Mouse (Mus musculus) retina, postnatal 1 day (tissue): ENCODE measurements around the gene 3110001I22Rik.
"Not testable (repeated sequence)": the region's sequence is repeated elsewhere in the genome, so short reads cannot be mapped to it uniquely, and the experiment has no call there.

Experiments
- DNase-seq: peaks from one replicate; pipeline ENCODE4 v3.0.0-alpha.2; 2012

Gene 3110001I22Rik

DNA sequence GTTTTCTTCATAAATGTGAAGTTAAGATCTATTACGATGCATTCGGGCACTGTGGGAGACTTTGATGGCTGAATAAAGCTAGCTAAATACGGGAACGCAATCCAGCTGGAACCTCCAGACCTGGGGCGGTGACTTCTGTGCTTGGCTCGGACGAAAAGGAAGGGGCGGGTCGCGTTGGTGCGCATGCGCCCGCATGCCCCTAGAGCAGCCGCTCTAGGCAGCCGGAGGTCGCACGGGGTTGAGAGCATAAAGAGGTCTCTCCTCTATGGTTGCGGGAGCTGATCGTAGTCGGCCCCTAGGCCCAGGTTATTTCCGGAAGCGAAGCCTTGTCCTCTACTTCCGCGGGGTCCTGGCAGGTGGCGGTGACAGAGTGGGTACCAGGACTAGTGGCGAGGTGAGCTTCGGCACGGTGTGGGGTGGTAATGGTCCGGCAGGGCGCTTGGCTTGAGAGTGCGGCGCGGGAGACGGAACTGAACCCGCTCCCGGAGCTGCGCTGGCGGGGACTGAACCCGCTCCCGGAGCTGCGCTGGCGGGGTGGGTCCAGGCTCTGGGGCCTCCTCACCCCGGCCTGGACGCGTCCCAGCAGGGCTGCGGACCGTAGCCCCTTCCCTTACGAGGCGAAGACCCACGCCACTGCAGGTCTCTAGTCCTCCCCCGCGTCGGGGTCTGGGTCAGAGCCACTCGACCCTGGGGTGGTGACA lies at the start of gene 3110001I22Rik, which contains the start of gene Bfar:
Gene 3110001I22Rik, plus strand, starts transcription at position 245 of the 701 bp plus-strand sequence.
Gene Bfar, plus strand, starts transcription at position 174 of the 701 bp plus-strand sequence.
- peak; percentile 97 for DNase-seq

DNA sequence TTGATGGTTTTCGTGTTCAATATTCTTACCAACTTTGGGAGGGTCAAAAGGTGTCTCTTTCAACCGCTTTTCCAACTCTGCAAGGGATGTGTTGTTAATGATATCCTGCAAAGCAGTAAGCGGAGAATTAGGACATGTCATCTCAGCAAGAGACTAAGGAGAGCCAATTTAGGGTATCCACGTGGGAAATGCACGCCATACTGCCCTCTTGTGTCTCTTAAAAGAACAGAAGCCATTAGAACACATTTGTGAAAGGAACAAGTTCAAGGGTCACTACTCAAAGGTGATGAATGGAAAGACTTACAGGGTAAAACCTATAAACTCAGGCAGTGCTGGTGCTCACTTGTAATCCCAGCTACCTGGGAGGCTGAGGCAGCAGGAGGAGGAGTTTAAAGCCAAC lies 43.4 kb upstream of the 3110001I22Rik start:
- peak; percentile 63 for DNase-seq

DNA sequence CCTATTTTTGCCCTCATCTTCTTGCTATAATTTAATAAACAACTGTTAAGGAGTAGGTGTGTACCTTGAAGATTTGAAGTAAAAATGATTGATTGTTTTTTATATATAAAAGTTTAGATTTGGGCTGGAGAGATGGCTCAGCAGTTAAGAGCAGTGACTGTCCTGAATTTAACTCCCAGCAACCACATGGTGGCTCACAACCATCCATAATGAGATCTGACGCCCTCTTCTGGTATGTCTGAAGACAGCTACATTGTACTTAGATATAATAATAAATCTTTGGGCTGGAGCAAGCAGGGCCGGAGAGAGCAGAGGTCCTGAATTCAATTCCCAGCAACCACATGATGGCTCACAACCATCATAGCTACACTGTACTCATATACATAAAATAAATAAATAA lies 33.5 kb upstream of the 3110001I22Rik start:
- not testable (repeated sequence) for DNase-seq

DNA sequence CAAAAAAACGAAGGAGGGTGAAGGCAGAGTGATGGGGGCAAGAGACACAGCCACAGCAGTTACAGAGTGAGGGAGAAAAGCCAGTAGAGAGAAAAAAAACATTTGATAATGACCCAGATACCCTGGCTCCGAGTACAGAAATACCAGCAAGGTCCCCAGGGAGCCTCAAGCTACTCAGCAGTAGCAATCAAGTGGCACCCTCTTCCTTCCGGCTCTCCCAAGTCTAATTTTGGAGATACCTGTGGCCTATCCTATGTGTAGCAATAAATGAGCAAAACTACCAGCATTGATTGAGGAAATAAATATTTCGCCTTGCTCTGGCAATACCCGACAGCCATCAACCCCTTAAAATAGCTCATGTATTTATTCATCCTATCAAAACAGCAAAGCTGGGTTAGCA lies 32.2 kb upstream of the 3110001I22Rik start:
- no peak for DNase-seq

DNA sequence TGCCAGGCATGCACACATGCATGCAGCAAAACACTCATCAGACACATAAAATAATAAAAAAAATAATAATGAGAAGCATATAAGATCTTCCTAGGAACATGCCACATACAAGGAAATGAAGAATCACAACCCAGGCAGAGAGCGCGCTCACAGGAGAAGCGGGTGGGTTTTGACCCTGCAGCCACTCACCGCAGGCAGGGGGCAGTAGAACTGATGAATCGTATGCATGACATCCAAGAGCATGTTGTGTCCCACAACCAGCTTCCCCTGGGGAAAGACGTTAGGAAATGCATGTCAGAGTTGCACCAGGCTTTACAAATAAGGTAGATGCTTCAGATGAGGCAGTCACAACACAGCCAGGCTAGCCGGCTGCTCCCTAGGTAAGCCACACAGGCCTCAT lies 31.7 kb upstream of the 3110001I22Rik start:
- peak; percentile 18 for DNase-seq

DNA sequence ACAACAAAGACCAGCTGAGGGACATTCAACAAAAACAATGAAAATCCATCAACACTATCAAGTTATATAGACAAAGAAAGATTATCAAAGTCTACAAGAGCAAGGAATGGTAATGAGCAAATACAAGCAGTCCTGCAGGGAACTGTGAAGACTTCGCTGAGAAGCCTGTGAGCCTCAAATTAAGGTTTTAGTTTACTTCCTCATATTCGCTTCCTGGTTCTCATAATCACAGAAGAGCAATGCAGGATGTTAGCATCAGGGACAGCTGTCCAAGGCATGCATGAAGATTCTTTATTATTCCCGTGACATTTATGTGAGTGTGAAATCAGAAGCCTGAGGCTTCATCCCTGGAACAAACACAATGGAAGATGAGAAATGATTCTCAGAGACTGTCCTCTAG lies 27.3 kb upstream of the 3110001I22Rik start:
- no peak for DNase-seq

DNA sequence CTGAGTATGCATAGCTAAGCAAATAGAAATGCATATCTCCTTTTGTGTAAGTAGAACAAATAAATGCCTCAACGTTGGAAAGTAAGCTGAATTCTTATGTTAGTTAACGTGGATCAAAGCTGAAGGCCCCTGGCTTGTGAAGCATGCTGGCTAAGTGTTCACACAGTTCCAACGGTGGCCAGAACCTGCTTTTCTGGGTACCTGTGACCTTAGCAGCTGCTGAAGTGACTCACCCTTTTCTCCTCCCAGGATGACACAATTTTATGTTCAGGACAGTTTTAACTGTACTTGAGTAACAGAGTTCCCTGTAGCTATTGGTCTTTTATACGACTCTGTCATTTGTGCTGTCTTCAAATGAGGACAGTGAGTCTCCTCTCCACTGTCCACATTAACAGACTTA lies 25.8 kb upstream of the 3110001I22Rik start:
- DNase-seq: no peak

DNA sequence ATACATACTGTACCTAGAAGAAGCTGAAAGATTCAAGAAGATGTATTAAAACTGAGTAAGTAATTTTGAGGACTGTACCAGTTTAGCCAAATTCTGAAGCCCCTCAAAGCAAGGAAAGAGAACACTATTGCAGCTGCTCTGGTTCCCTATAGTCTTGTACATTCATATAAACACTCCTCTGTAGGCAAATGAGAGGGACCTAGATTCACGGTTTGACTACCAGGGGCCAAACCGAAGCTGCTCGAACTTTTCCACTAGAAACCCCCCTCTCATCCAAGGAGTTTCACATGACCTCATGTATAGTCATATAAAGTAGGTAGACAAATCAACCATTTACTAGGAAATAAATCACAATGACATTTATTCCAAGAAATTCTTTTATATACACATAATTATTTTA lies 12.8 kb upstream of the 3110001I22Rik start:
- DNase-seq: no peak

DNA sequence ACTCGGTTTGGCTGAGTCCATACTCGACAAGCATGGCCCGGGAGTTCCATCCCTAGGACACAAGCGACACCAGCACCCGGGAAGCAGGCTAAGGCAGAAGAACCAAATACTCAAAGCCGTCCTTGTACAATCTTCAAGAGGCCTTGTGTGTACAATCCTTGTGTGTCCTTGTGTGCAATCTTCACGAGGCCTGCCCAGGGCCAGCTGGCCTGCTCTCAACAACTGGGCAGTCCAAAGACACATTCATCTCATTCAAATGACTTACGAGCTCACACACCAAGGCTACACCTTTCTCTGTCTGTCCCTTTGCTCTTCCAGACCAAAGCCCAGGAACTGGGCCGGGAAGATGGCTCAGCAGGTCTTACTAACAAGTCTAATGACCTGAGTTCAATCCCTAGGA lies 11.0 kb upstream of the 3110001I22Rik start:
- no peak for DNase-seq

DNA sequence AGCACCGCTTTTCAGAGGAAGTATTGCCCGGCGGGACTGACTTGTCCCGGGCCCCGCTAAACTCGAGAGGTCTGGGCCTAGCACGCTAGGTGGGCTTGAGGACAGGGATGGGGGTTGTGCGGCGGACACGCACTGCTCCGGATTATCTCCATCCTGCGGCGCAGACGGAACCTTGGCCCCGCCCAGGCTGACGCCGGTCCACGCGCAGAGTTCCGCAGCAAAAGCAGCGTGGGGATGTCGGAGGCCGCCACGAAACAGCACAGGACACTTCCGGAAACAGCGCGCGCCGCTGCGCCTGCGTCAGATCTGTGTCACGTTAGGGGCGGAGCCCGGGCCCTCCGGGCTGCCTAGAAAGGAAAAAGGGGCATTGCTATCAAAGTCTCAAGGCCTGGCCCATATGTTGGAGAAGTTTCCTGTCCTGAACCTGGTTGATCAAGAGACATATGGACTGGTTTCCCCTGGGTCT lies 3.8 kb upstream of the 3110001I22Rik start, which contains the start of gene Parn:
Gene Parn, minus strand, starts transcription at position 293 of the 466 bp plus-strand sequence.
- DNase-seq: peak; percentile 94

DNA sequence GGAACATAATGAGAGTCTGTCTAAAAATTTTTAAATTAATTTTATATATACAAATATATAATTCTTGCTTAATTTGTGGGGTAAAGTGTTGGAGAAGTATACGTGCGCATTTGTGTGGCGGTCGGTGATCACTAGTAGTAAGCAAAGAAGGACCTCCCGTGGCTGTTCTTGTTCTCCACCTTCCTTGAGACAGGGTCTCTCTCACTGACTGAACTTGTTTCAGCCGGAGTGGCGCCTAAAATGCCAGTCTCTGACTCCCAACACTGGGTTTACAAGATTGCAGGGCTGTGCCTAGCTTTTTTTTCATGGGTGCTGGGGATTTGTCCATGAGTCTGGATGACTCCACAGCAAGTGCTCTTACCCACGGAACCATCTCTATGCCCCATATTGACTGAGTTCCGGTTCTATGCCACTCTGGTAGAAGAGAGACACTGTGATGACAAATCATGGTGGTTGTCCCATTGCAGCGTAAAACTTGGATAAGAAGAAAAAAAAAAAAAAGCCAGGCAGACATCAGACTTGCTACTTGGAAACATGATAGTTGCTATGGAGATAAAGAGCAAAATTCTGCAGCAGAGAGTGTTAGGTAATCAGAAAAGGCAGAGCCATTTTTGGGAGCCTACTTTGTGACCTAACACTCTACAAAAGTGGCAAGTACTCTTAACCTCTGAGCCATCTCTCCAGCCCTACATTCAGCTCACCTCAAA lies 3.2 kb upstream of the 3110001I22Rik start:
- DNase-seq: no peak

DNA sequence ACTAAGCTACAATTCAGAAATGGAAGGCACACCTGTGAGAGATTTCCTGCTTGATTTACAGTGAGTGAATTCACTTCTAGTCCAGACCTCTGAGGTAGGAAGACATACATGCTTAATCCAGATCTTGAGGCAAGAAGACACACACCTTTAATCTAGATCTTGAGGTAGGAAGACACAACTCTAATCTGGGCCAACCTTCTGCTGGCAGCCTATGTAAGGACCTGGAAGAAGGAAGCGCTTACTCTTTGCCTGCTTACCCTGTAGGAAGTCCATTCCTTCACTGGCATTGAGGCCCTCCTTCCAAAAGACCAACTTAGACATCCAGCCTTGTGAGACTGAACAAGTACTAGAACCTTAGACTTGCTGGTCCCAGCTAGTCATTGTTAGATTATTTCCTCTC lies 2.4 kb upstream of the 3110001I22Rik start:
- DNase-seq: no peak

DNA sequence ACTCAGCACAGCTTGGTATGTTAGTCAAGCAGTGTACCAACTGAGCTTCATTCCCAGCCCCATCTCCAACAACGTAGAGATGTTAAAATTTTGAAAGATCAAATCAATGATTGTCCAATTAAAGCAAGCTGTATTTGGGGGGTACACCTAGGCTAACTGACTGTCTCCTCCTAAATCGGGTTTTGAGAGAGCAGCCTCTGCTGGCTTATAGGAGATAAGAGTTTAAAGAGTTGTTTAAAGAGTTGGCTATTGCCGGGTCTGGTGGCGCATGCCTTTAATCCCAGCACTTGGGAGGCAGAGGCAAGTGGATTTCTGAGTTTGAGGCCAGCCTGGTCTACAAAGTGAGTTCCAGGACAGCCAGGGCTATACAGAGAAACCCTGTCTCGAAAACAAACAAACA lies 833 bp upstream of the 3110001I22Rik start:
- not testable (repeated sequence) for DNase-seq

DNA sequence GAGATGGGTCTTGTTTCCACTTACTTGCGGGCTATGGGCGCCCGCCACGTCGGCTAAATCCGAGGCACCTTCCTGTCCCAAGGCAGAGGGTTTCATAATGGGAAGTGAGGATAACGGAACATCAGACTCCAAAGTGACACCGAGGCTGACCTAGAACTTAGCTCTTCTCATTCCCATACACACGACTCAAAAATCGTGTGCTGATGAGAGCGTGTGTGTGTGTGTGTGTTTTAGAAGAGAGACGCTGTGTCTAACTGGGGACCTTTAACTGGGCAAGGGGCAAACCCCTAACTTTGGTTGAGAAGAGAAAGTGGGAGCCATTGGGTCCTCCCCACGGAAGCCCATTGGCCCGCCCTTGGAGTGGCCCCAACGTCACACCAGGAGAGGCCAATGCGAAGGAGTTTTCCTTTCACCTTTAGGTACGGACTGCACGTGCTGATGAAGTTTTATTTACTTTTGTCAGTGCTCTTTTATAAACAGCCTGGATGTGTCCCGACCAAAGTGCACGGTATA lies 713 bp downstream of the 3110001I22Rik start:
- peak; percentile 71 for DNase-seq

DNA sequence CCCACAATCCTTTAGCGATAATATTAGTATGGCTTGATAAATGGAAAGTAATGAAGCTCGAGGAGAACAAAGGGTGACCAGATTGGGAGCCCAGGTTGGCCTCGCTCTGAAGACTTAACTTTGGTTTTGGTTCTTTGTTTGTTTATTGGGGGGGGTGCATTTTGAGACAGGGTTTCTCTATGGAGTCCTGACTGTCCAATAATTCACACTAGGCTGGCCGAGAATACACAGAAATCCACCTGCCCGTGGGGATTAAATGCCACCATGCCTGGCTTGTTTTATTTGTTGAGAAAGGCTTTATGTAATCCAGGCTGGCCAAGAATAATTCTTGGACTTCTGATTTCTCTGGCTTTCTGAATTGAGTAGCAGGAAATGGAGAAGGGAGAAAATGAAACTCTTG lies 1.4 kb downstream of the 3110001I22Rik start:
- DNase-seq: no peak

DNA sequence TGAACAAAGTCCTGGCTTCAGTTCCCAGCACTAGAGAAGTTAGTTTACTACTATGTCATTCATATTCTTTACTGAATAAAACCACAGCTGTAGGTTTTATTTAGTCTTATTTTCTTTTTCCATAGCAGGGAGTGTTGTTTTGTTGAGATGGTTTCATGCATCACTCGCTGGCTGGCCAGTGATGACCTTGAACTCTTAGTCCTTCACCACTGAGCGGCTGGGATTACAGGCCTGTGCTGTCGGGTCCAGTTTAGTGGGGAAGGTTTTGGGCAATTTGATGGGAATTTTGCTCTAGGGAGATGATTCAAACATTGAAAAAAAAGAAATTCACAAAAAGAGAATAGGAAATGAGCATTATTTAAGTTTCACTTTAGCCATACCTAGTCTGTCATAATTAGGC lies 2.8 kb downstream of the 3110001I22Rik start:
- no peak for DNase-seq

DNA sequence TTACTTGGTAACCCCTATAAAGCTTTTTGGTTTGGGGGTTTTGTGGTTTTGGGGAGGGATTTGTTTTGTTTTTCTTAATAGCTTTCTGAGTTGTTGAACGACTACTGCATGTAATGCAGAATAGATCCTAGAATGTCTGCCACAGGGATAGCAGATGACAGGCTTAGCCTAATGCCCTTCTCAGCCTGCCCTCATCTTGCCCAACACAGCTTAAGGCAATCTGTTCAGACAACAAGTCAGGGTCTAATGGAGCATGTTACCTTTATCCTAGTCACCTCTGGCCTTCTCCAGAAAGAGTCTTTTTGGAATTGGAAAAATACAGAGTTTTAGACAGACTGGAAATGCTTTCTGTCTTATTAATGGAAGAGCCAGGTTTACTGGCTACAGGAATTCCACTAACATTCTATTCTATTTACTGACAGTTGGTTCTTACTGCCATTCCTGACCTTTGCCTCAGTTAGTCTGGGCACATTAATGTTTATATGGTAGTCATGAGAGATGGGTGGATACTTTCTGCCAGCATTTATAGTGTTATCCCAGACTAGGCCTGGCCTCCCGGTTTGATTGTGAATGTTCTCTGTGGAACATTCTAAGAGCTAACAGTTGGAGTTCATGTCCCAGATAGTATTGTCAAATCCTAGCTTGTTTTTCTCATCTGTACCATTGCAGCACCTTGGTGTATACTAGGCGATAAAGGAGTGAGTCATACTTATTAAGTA lies 7.0 kb downstream of the 3110001I22Rik start:
- DNase-seq: peak; percentile 21

DNA sequence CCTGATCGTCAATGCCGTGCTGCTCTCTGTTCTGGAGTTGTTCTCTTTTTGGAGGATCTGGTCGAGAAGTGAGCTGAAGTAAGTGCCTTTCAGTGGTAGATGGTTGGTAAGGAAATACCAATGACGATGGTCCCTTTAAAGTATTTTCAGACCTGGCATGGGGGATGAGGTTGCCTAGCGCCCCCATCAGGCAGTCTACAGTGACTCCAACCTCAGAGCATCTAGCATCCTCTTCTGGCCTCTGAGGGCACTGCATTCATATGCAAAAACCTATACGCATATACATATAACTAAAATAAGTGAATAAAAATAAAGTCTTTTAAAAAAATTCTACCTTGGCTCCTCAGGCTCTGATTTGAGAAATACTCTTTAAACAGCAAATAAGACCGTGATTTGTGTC lies 27.3 kb downstream of the 3110001I22Rik start:
- DNase-seq: no peak

DNA sequence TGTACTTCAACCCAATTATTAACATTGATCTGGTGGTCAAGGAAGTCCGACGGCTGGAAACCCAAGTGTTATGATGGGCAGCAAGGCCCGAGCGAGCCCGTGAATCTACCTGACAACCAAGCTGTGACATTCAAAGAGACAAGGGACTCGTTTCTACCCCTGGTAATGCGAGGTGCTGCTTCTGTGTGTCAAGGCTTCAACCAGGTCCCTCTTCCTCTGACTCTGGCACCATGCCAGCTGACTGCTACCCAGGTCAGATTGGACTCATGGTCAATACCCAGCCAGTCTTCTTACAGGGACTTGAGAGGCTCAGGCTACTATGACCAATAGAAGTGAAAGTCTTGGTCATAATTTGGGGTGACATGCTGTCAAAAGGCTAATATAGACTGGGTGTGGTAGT lies 30.5 kb downstream of the 3110001I22Rik start:
- DNase-seq: no peak

DNA sequence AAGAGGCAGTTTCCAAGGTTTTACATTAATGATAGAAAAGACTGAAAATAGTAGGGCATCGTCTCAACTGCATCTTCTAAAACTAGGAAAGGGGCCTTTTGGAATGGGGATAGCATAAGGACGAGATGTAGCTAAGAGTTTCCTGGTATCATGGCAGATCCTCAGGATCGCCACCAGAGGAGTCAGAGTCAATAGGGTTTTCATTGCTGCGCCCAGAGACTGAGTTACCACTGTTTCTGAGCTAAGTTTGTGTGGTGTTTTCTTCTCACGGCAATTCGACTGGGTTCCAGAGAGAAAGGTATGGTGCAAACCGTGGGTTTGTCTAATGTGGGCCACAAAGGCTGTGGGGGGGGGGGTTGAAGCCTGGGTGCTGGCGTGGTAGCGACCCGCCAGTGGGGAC lies 32.9 kb downstream of the 3110001I22Rik start:
- no peak for DNase-seq

DNA sequence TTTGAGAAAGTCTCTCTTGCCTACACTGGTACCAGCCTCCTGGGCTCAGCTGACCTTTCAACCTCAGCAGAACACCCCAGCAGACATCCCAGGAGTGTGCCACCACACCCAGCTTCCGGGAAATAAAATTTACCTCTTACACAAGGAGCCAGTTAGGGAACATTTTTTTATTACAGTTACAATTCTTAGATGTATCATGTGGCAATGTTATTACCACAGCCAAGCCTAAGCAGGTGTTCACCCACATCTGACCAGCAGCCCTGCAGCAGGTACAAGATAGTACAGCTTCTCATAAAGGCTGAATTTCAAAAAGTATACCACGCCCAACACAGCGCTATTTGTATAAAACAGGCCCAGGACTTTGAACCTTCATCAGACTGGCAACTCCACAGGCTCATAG lies 43.2 kb downstream of the 3110001I22Rik start:
- DNase-seq: no peak

DNA sequence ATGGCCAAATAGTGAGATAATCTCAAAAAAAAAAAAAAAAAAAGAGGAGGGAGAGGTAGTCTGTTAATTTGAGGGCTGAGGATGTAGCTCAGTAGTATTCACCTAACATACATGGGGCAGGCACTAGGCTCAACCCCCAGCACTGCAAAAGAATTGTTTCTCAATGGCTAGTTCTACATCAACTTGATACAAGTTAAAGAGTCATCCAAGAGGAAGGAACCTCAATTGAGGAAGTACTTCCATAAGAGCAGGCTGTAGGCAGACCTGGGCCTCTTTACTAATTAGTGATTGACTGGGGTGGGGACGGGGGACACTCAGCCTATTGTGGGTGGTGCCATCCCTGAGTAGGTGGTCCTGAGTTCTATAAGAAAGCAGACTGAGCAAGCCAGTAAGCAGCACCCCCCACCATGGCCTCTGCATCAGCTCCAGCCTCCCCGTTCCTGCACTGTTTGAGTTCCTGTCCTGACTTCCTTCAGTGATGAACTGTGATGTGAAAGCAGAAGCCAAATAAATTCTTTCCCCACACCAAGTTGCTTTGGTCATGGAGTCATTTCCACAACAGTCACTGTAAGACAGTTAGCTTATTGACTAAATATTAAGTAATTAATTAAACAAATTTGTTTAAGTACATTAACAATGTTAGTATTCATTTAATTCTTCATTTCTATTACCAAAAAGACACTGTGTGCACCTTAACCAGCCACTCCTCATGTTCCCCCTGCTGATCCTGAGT lies 45.3 kb downstream of the 3110001I22Rik start:
- no peak for DNase-seq

DNA sequence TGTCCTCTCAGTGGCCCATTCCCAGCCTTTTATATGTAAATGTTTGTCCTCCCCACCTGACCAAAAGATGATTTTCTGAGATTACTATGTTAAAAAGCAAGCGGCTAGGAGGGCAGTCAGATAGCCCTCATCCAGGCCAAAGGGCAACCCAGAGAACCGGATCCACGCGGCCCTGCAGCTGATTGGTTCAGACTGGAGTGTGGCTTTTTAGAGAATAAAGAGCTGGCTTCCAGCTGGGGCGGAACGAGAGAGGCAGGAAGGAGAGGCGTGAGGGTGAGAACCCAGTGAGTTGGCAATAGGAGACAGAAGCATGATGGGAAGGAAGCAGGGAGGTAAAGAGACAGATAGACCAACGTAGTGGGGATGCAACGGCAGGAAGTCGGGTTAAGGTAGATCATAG lies 51.2 kb downstream of the 3110001I22Rik start:
- DNase-seq: peak; percentile 13
